Mouse (Mus musculus) left cerebral cortex, postnatal 4 days (tissue): ENCODE measurements around the gene Hagh. TPM values are rescaled to one million over a fixed set of nuclear protein-coding genes. Genes with fewer than 3 reads are reported as not detected.
A peak's percentile ranks its signal among the peaks of the same experiment; 100 is the strongest.

ENCODE experiments used
- DNase-seq: peaks from one replicate; pipeline ENCODE4 v3.0.0-alpha.2; 2022
- intact Hi-C: fragments of 180-260 bp; cut with DNase I; formaldehyde crosslinking; loops from one replicate; pipeline ENCODE4 v1.15.1; 2025
- total RNA-seq, 2 experiments: library from RNA; stranded (reverse); gene quantifications; 2 replicates each; pipeline ENCODE4 v1.2.3; 2021

Hagh gene
- total RNA-seq, 2 experiments from 2014 or later, result 48.0 to 50.0 TPM

DNA sequence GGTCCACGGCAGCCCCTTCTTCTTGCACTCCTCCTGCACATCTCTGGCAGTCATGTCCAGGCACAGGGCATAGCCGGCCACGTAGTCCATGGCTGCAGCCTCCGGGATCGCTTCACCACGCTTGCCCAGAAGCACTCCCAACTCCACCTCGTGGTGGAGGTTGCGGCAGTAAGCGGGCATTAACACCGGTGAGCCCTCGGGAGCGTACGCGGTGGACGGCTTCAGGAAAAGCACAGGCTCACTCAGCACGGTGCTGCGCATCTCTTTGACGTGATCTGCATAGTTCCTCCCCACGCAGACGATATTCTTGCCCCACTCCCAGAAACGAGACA lies 9.8 kb downstream of the Hagh start:
- intact Hi-C loops, result no loop called here
- DNase-seq, result no peak

DNA sequence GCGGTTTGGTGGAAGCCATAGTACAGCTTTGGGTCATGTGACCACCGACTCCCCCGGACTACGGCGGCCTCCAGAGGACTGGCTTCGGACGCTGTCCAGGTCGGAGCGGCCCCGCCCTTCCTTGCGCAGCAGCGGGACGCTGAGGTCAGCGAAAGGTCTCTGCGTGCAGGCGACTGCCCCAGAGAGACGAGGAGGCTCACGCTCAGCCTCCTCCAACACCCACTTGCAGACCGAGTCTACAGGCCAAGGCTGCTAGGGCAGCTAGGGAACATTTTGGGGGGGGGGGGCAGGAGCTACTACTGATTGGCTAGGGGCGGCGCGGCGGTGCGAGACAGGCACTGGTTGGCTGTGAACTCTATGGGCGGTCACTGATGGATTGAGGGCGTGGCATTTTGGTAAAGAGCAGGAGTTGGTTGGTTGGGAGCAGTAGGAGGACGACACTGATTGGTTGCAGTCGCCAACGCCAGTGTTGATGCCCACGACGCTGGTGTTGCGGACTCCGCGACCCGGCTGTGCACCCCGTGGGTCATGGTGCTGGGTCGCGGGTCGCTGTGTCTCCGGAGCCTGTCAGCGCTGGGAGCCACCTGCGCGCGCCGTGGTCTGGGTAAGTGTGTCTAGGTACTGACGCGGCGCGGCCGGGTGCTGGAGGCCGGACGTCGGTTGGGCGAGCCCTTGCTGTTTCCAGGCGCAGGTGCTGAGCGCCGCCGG lies 10.3 kb downstream of the Hagh start, which contains the start of gene Fahd1:
TSS of gene Fahd1 (minus strand) at position 300 of the 708 bp plus-strand sequence.
- DNase-seq, result peak; percentile 97
- intact Hi-C loops, result no loop called here

DNA sequence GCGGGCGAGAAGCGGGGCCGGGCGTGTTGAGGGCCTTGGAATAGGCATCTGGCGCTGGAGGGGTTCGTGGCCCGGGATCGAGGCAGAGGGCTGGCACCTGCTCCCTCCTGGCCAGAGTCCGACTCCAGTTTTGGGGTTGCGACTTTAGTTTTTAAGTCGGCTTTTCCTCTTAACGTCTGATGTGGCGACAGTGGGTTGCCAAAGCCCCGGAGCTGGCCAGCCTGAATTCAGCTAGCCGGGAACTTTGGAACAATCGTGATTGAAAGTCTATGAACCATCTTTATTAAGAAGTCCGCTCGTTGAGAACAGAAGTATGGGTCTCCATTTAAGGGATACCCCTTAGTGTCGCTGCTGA lies 10.8 kb downstream of the Hagh start:
- intact Hi-C loops, result no loop called here
- no peak for DNase-seq

DNA sequence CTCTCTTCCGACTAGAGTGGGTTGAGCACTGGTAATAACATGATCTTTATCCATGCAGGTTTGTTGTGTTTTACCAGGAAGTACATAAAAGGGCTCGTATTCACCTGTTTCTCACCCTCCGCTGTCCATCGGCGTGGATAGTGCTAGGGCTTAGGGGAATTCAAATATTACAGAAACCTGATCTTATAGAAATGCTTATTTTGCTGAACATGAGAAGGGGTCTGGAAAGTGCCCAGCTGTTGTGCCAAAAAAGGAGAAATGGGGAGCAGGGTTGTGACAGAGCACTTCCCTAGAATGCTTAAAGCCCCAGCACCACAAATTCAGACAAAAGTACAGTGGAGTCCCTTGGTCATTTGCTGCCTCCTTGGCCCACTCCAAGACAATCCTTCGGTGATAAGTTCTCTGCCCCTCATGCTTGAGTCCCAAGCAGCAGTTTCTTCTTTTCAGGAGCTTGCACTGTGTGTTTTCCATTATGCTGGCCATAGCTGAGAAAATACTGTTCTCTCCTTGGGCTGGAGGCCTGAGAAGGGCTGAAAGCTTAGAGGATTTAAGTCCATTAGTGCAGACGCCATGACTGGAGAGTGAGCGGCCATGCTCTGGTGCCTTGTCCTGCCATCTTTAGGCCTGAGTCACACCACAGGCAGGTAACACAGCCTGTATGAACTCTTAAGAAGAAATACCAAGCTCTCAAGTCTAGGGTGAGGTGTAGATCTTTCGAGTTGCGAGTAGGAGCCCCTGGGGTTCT lies 11.6 kb downstream of the Hagh start:
- intact Hi-C loops, result no loop called here
- DNase-seq, result no peak

DNA sequence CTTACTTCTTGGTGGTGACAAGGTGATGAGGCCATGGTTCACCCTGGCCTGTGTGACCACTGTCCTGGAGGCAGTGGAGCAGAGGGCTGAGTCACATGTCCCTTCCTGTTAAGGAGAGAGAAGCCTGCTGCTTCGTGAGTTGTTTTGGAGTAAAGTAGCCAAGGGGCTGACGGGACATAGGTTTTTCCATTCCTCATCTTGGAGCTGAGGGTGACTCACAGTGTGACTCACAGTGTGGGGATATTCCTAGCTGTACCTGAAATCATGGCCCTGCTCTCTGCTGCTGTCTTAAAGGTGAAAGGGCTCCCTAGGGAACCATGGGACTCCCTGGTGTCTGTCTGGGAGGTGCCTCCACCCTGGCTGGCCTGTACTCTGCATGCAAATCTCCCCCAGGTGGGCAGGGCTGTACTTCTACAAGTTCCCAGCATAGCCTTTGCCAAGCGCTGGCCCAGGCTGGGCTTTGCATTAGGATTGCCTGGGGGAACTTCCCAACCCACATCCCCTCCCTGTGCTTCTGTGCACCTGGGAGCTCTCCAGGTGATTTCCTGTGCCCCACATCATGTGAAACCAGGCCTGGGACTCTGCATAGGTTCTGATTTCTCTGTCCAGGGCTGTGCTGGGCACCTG lies 16.0 kb downstream of the Hagh start:
- no peak for DNase-seq
- intact Hi-C loops, result no loop called here

DNA sequence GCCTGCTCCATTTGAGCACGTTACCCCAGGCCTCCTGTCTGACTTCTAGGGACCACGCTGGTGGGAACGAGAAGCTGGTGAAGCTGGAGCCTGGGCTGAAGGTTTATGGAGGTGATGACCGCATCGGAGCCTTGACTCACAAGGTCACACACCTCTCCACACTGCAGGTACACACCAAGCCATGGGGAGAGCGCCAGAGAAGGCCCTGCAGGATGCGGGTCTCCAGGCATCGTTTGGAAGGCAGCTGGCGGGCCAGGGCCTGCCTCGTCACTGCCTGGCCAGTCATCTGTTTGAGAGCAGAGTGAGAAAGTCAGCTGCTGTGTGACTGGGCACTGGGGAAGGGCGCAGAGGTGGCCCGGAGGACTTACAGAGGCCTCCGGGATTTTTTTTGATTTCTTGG lies 16.6 kb downstream of the Hagh start:
- no peak for DNase-seq
- intact Hi-C loops, result no loop called here

DNA sequence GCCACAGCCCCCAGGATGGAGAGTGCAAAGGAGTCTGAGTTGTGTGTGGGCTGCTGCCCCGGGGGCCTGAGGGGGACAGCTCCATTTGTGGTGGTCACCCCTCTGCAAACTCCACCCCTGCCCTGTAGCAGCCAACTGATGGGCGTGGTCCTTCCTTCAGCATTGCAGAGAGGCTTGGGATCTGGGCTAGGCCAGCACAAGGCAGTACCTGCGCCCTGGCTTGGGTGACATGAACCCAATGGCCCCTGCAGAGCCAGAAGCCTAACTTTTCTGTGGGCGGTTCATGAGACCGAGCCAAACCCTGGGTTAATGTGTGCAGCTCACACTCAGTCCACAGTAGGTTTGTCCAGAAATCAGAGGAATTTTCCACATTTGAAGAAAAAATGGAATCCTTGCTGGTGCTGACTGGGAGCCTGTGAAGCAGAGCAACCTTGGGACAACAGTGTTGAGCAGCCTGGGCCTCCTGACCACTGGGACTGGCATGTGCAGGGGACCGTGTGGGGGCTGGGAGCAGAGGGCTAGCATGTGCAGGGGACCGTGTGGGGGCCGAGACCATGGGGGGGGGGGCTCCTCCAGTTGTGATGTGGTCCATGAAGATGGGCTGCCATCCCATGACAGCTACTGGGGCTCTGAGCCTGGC lies 18.0 kb downstream of the Hagh start:
- intact Hi-C loops, result no loop called here
- no peak for DNase-seq

DNA sequence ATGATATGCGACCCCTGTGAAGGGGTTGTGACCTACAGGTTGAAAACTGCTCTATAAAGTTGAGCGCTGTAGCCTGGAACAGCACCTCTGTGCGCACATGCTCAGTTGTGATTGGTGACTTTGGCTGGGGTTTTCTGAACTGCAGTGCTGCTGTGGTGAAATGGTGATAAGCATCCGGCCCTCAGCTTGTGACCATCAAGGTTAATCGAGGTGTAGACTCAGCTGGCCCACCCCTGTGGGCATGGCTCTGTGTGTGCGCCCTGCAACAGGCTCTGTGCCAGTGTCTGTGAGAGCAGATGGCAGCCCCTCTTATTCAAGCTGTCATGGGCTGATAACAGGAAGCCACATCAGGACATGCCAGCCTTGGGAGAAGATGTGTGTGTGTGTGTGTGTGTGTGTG lies 19.0 kb downstream of the Hagh start:
- peak; percentile 61 for DNase-seq
- intact Hi-C loops, result no loop called here

DNA sequence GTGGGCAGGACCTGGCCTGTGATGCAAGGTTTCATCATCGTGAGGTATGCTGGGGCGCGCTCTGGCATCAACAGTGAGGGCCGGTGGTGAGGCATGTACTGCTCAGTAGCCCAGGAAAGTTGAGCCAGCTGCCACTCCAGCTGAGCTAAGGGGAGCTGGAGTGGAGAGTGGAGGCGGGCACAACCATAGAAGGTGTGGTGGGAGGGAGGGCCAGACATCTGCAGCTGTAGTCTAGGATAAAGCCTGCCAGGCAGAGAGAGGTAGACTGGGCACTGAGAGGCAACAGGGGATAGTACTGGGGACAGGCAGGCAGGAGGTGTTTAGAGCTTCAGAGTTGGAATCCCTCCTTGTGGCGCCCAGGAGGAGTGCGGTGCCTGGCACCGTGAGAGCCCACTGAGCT lies 20.1 kb downstream of the Hagh start:
- DNase-seq, result no peak
- intact Hi-C loops, result no loop called here

DNA sequence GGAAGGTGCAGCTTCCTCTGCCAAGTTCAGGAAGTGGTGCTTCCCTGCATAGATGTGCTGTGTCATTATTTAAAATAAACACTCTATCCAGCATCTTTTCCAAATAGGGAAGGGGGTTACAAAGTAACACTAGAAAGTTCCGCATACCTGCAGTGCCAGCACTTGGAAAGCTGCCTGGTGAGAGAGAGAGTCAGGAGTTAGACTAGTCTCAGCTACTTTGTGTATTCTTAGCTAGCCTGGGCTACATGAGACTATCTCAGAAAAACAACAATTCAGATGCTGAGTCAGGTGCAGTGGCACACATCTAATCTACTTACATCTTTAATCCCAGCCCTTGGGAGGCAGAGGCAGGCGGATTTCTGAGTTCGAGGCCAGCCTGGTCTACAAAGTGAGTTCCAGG lies 21.8 kb downstream of the Hagh start:
- no peak for DNase-seq
- intact Hi-C loops, result no loop called here

DNA sequence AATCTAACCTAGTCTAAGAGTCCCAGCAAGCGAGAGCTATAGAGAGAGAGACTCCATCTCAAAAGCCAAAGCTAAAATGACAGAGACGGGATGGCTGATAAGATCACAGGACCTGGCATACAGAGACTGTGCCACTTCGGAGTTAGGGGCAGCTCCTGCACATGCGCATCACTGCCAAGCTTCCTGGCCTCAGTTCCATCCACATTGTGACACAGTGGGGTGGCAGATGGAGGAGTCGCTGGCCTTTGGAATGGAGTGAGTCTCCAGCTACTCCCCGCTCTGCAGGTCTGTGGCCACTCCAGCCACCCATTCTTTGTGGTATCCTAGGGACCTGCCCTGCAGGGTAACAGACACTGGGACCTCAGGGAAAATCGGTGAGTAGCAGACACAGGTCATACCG lies 25.8 kb downstream of the Hagh start, which contains the start of gene Igfals:
TSS of gene Igfals (plus strand) at position 222 of the 400 bp plus-strand sequence.
- intact Hi-C loops, result no loop called here
- DNase-seq, result no peak

DNA sequence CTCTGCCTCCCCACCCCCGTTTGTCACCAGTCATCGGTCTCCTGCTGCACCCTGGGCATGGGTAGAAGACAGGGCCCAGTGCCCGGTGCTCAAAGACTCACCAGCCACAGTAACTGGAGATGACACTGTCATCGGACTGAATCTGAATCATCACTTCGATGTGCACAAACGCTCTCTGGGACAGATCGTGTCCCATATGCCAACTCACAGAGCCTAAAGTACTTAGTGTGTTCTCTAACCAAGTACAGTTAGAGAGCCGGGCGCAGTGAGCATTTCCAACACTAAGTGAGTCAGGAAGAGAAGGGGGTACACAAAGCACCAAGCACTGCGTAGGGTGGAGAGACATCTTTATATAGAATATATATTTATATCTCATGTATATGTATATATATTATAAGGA lies 28.0 kb downstream of the Hagh start:
- DNase-seq, result no peak
- intact Hi-C loops, result no loop called here

DNA sequence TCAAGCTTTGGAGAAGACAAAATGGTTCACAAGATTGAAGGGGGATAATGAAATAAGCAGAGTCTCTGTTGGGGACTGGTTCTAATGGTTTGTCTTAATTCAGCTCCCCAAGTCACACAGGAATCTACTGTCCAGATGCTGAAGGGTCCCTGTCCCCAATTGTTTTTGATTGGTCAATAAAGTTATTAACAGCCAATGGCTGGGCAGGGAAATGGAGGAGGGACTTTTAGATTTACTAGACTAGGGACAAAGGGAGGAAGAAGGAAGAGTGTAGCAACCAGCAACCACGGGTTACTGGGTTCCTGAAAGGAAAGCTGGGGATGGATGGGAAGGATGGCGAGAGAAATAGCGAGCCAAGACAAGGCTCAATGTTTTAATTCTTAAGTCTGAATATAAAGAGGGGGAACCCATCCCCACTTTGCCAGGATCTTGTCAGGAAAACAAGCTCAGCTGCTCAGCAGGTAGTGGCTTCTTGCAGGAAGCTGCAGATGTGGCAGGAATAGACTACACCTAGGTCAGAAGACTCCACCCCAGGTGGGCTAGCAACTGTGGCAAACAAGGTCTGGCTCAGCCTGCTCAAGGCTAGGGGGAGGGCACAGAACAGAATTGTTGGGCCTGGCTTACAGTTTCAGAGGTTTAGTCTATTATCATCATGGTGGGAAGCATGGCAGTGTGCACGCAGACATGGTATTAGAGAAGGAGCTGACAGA lies 33.9 kb downstream of the Hagh start:
- intact Hi-C loops, result no loop called here
- DNase-seq, result no peak

DNA sequence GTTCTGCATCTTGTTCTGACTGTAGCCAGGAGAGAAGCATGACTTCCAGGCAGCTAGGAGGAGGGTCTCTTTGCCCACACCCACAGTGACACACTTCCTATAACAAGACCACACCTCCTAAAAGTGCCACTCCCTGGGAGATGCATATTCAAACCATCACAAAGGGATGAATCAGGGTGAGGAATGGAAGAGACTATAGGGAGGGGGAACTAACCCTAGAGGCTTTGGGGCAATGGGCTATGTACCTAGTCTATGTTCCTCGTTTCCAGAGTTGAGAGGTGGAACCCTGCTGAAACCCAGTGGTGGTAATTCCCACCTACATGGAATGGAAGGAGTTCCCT lies 34.4 kb downstream of the Hagh start:
- intact Hi-C loops, result no loop called here

DNA sequence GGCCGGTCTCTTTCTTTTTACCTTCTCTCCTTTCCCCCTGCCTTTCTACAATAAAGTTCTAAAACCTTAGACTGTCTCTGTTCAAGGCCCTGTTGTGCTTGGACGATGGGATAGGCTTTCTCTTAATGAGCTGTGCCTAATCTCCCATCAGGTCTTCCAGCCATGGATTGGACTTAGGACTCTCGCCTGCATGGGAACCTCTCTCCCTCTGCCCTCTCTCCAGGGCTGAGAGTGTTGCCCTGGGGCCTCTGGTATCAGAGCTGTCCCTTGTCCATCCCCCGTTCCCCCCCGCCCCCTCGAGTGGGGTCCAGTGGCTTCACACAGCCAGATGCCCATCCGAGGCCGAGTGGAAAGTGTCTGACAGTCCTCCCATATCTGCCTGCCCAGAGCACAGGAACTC lies 35.0 kb downstream of the Hagh start:
- intact Hi-C loops, result no loop called here
- DNase-seq, result no peak

More for the DNA sequence above, 34.4 kb downstream of the Hagh start:
- DNase-seq, result no peak

DNA sequence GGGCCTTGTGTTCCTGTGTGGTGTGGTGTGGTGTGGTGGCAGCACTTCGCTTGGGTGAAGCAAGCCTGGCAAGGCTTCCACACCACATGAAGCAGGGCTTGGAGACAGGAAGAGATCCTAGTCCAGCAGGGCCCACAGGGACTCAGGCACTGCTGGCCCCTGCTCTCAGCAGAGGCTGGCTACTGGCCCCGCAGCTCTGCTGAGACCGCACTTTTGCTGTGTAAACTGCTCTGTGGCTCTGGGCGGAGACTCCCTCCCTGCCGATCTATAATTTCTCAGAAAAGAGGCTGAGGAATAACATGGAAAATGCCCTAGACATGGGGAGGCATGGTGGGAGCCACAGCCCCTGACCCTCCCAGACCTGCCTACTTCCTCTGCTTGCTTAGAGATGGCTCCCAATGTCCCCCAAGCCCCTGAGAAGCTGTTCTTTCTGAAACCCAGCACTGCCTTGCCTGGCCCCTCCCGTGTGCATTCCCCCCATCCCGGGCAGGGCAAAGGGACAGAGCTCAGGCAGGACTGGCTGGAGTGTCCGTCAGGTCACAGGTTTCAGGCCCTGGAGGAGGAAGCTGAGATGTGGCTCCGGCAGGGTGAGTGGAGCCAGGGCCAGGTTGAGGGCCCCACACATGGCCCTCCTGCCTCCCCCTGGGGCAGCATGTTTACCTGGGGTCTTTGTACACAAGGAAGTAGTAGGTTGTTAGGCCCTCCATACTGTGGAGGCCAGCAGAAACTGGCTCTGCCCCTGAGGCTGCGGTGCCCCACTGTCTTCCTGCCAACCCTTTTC lies 37.6 kb downstream of the Hagh start:
- intact Hi-C loops, result no loop called here
- DNase-seq, result no peak

DNA sequence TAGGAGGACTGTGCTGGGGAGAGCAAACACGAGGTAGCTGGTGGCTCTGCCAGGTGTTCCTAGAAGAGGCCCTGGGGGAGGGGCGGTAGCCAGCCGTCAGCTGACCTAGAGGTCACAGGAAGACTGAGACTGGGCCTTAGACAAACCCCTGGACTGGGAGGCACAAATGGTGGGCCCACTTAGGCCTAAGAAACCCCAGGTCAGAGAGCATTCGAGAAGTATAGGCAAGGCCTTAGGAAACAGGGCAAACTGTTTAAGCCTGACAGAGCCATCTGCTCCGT lies 38.1 kb downstream of the Hagh start:
- no peak for DNase-seq
- intact Hi-C loops, result no loop called here

DNA sequence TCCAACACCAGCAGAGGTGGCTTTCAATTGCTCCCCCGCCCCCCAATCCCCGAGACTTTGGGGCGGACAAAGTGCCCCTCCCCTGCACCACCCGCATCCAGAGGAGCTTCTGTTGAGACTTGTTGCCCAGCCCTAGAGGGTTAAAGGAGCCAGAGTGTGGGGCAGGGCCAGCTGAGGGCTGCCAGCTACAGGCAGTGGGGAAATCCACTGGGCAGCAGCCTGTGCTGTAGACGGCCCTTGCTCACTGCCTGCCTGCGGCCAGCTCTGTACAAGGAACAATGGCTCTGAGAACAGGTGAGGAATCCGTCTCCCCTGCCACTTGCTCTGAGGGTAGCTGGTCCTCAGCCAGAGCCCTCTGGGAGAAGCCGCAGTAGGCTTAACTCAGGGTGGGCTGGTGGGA lies 38.6 kb downstream of the Hagh start:
- DNase-seq, result no peak
- intact Hi-C loops, result no loop called here

DNA sequence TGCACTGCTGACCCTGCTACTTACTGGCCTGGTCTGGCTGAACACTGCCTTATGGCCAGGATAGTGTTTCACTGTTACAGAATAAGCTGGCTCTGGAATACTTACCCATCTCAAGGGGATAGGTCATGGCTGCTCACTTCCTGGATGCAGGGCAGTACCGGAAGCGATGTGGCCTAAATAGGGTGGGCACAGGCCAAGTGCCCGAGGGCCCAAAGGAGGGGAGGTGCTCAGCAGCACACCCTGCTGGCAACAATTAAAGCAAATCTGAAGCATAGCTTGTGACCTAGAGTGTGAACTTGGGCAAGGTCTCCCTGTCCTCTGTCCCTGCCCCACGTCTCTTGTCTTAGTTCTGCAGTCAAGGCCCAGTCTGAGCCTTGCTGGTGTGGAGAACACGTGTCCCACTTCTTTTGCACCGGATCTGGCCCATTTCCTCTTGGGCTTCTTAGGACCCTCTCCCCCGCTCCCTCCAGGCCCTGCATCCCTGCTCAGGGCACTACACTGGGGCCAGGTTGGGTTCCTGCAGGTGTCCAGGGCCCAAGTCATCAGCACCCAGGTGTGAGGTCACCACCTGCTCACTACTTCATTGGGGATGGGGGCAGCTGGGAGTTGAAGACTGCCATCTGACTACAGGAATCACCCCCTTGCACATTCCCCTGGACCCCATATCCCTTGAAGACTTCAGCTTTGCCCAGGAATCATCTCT lies 41.9 kb downstream of the Hagh start:
- DNase-seq, result peak; percentile 54
- intact Hi-C loops, result no loop called here

DNA sequence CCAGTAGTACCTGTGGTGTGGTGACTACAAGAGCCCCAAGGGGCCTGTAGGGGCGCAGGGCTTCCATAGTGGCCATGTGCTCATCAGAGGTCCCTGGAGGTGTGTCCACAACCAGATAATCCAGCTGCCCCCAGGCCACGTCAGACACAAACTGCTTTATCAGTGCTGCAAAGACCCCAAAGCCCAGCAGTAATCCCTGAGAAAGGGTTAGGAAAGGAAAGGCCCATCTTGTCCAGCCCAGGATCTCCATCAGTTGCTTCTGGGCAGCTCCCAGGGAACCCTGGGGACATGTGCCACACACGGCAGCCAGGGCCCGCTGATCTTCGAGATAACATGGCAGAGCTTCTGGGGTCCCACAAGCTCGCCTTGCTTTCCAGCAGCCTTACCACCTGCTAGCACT lies 44.4 kb downstream of the Hagh start:
- DNase-seq, result no peak
- intact Hi-C loops, result no loop called here
